Mouse (Mus musculus) urinary bladder, adult 2 months (tissue): ENCODE measurements around the gene Zfp771. TPM values are rescaled to one million over a fixed set of nuclear protein-coding genes. Genes with fewer than 3 reads are reported as not detected.

Experiments used
- DNase-seq: peaks from one replicate; pipeline ENCODE4 v3.0.0; 2022; ENCODE audit warnings: low spot score
- polyA plus RNA-seq: library from polyadenylated mRNA; depleted of rRNA; stranded (reverse); fragments of >200 nt; gene quantifications from 2 replicates; pipeline ENCODE4 v1.2.3, GENCODE M21; 2012

Gene Zfp771
- polyA plus RNA-seq, 1 experiment, result 54.0 TPM

GRCm38 (mm10) chr7:127253341-127253740 is 9.3 kb downstream of the Zfp771 start:
- no peak for DNase-seq

GRCm38 (mm10) chr7:127253821-127254769 is 10.0 kb downstream of the Zfp771 start:
- peak; percentile 87 for DNase-seq

GRCm38 (mm10) chr7:127255008-127255407 is 10.9 kb downstream of the Zfp771 start:
- DNase-seq, result no peak

- DNase-seq, result no peak
Observed at GRCm38 (mm10) chr7:127255965-127256364, 11.9 kb downstream of the Zfp771 start.

GRCm38 (mm10) chr7:127256518-127256917 is 12.4 kb downstream of the Zfp771 start:
- DNase-seq, result no peak

GRCm38 (mm10) chr7:127259186-127259905 is 15.3 kb downstream of the Zfp771 start:
- DNase-seq, result no peak

GRCm38 (mm10) chr7:127260309-127261111 is 16.4 kb downstream of the Zfp771 start, which contains the start of gene Dctpp1:
TSS of gene Dctpp1 (minus strand) at chr7:127260709.
- DNase-seq, result peak; percentile 87

- DNase-seq, result no peak
Observed at GRCm38 (mm10) chr7:127262218-127262961, 18.3 kb downstream of the Zfp771 start.

GRCm38 (mm10) chr7:127263526-127263925 is 19.5 kb downstream of the Zfp771 start:
- DNase-seq, result no peak

- DNase-seq, result no peak
Observed at GRCm38 (mm10) chr7:127270256-127270655, 26.2 kb downstream of the Zfp771 start.

- no peak for DNase-seq
Observed at GRCm38 (mm10) chr7:127270666-127271065, 26.6 kb downstream of the Zfp771 start.

GRCm38 (mm10) chr7:127271093-127271492 is 27.0 kb downstream of the Zfp771 start:
- DNase-seq, result no peak

GRCm38 (mm10) chr7:127272566-127272965 is 28.5 kb downstream of the Zfp771 start:
- DNase-seq, result no peak

GRCm38 (mm10) chr7:127273118-127273923 is 29.2 kb downstream of the Zfp771 start:
- DNase-seq, result no peak

GRCm38 (mm10) chr7:127273925-127274789 is 30.1 kb downstream of the Zfp771 start, which contains the start of gene Sephs2:
TSS of gene Sephs2 (minus strand) at chr7:127274055.
- peak; percentile 88 for DNase-seq

GRCm38 (mm10) chr7:127276519-127276961 is 32.5 kb downstream of the Zfp771 start:
- DNase-seq, result no peak

GRCm38 (mm10) chr7:127278311-127278710 is 34.2 kb downstream of the Zfp771 start:
- no peak for DNase-seq

- no peak for DNase-seq
Observed at GRCm38 (mm10) chr7:127280092-127280491, 36.0 kb downstream of the Zfp771 start.

- DNase-seq, result no peak
Observed at GRCm38 (mm10) chr7:127281114-127281513, 37.0 kb downstream of the Zfp771 start.
